Mouse (Mus musculus) bone marrow macrophage, adult 2 months (primary cell): ENCODE results near the gene Smim27.

ENCODE experiments used
- CTCF ChIP-seq: IDR thresholded peaks from 2 replicates; pipeline ENCODE4 v1.5.1; 2012; ENCODE audit warnings: low read depth, mild to moderate bottlenecking, low read length, moderate library complexity
- POLR2A ChIP-seq: IDR thresholded peaks from 2 replicates; pipeline ENCODE4 v1.6.1; 2012; ENCODE audit warnings: mild to moderate bottlenecking, low read depth, low read length, borderline replicate concordance

DNA sequence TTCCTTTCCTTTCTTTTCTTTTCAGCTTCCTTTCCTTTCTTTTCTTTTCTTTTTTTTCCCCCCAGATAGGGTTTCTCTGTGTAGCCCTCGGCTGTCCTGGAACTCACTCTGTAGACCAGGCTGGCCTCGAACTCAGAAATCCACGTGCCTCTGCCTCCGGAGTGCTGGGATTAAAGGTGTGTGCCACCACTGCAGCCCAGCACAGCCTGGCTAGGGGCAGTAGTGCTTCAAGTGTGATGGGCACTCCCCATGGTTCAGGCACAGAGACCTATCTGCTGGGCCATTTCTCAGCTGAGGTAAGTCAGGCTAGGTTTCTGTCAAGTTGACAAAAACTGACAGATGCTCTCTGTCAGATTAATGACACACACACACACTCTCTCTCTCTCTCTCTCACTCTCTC is 26.4 kb upstream of the Smim27 start:
- no peak for TF ChIP-seq POLR2A
- no peak for TF ChIP-seq CTCF
